Mouse (Mus musculus) stomach, embryonic 16.5 days (tissue): ENCODE data around the gene Lgals7. TPM values are rescaled to one million over a fixed set of nuclear protein-coding genes. Genes with fewer than 3 reads are reported as not detected.

Experiments
- ATAC-seq: fragments of 200-750 bp; cut with Nextera tagmentation; 2 replicates; pipeline ENCODE4 v1.8.0; 2017; ENCODE audit warnings: moderate number of reproducible peaks, moderate TSS enrichment; ENCODE audit not compliant: insufficient read depth, low FRiP score
- H3K27ac ChIP-seq: fragments of 300-500 bp; sonication (generic); 2 replicates; pipeline ENCODE4 v1.5.1; 2014; ENCODE audit warnings: low read length
- H3K27me3 ChIP-seq: fragments of 300-500 bp; sonication (generic); 2 replicates; pipeline ENCODE4 v1.6.1; 2014; ENCODE audit warnings: low read length, control low read depth, mixed read lengths; ENCODE audit not compliant: control insufficient read depth, insufficient read depth
- H3K36me3 ChIP-seq: fragments of 300-500 bp; sonication (generic); 2 replicates; pipeline ENCODE4 v1.6.1; 2014; ENCODE audit warnings: low read length; ENCODE audit not compliant: control insufficient read depth, insufficient read depth
- H3K4me1 ChIP-seq: fragments of 300-500 bp; sonication (generic); 2 replicates; pipeline ENCODE4 v1.6.1; 2014; ENCODE audit warnings: low read length, control low read depth, mixed read lengths; ENCODE audit not compliant: control insufficient read depth, insufficient read depth
- H3K4me2 ChIP-seq: fragments of 300-500 bp; sonication (generic); 2 replicates; pipeline ENCODE4 v1.6.1; 2014; ENCODE audit warnings: low read depth, low read length, mixed read lengths
- H3K4me3 ChIP-seq: fragments of 300-500 bp; sonication (generic); replicated peaks from 2 replicates; pipeline ENCODE4 v1.5.1; 2014; ENCODE audit warnings: mild to moderate bottlenecking, low read length
- H3K9ac ChIP-seq: fragments of 300-500 bp; sonication (generic); 2 replicates; pipeline ENCODE4 v1.6.1; 2014; ENCODE audit warnings: low read length
- H3K9me3 ChIP-seq: fragments of 300-500 bp; sonication (generic); replicated peaks from 2 replicates; pipeline ENCODE4 v1.6.1; 2016; ENCODE audit warnings: low read length, control low read depth; ENCODE audit not compliant: control insufficient read depth
- WGBS: fragments of 180-500 bp; shearing (Covaris S2); extraction: QIAGEN DNeasy Blood & Tissue Kit; methylation state at CpG from one replicate; pipeline ENCODE4 v1.1.7; 2014; 5-methylcytosine and 5-hydroxymethylcytosine counted together
- polyA plus RNA-seq: library from polyadenylated mRNA; unstranded; fragments of >200 nt; fragmentation: Nextera tagmentation; extraction: Ambion mirVana; gene quantifications from 2 replicates; pipeline ENCODE4 v1.2.1, GENCODE M21; 2015

Gene Lgals7
- polyA plus RNA-seq, 1 experiment from 2014 or later: 5.8 TPM

- 94% methylated on average over 7 of the region's 7 CpGs for WGBS
- H3K27me3 ChIP-seq: no peaks in the 10 kb centered on the region
- H3K27ac ChIP-seq: peak overlapping the region; percentile 97
- peak overlapping the region; percentile 57 for H3K4me2 ChIP-seq
- peaks cover 30% of the 10 kb centered on the region for H3K4me1 ChIP-seq
- no peak for ATAC-seq
- no peaks in the 10 kb centered on the region for H3K9me3 ChIP-seq
- no peak overlapping the region for H3K9ac ChIP-seq
- peaks cover 23% of the 10 kb centered on the region; the same call in 1 of the 2 replicates for H3K36me3 ChIP-seq
- H3K4me3 ChIP-seq: peak overlapping the region; percentile 63; the same call in 1 of the 2 replicates
Measured at GRCm38 (mm10) chr7:28826402-28826772, 37.3 kb upstream of the Lgals7 start.

GRCm38 (mm10) chr7:28827338-28827737 is 36.3 kb upstream of the Lgals7 start:
- H3K27me3 ChIP-seq: no peaks in the 10 kb centered on the region
- peaks cover 32% of the 10 kb centered on the region for H3K4me1 ChIP-seq
- H3K27ac ChIP-seq: peak overlapping the region; percentile 42; the same call in 1 of the 2 replicates
- no peak overlapping the region for H3K4me2 ChIP-seq
- 35% methylated on average over 3 of the region's 3 CpGs for WGBS
- H3K9me3 ChIP-seq: no peaks in the 10 kb centered on the region
- H3K9ac ChIP-seq: no peak overlapping the region
- H3K36me3 ChIP-seq: peaks cover 20% of the 10 kb centered on the region; the same call in 1 of the 2 replicates
- no peak for ATAC-seq
- no peak overlapping the region for H3K4me3 ChIP-seq

GRCm38 (mm10) chr7:28829821-28830220 is 33.8 kb upstream of the Lgals7 start:
- Histone ChIP-seq H3K4me2 (no peak overlapping the region), H3K9me3 (no peaks in the 10 kb centered on the region), H3K27me3 (no peaks in the 10 kb centered on the region), H3K27ac (no peak overlapping the region), H3K36me3 (peaks cover 18% of the 10 kb centered on the region; the same call in 1 of the 2 replicates), H3K4me1 (peaks cover 17% of the 10 kb centered on the region), H3K9ac (no peak overlapping the region), H3K4me3 (no peak overlapping the region)
- WGBS: 93% methylated on average over 8 of the region's 8 CpGs
- ATAC-seq: no peak

- Histone ChIP-seq H3K36me3 (peaks cover 18% of the 10 kb centered on the region; the same call in 1 of the 2 replicates), H3K27me3 (no peaks in the 10 kb centered on the region), H3K4me2 (no peak overlapping the region), H3K4me1 (peaks cover 12% of the 10 kb centered on the region), H3K9ac (no peak overlapping the region), H3K9me3 (no peaks in the 10 kb centered on the region), H3K4me3 (no peak overlapping the region), H3K27ac (peak overlapping the region; percentile 80; the same call in 1 of the 2 replicates)
- no peak for ATAC-seq
- WGBS: 67% methylated on average over 5 of the region's 5 CpGs
Measured at GRCm38 (mm10) chr7:28830981-28831380, 32.7 kb upstream of the Lgals7 start.

GRCm38 (mm10) chr7:28831411-28832125 is 32.1 kb upstream of the Lgals7 start:
- Histone ChIP-seq H3K4me1 (peaks cover 8% of the 10 kb centered on the region), H3K36me3 (peaks cover 18% of the 10 kb centered on the region; the same call in 1 of the 2 replicates), H3K9me3 (no peaks in the 10 kb centered on the region), H3K27ac (peak overlapping the region; percentile 80), H3K9ac (no peak overlapping the region), H3K4me3 (no peak overlapping the region), H3K4me2 (no peak overlapping the region), H3K27me3 (no peaks in the 10 kb centered on the region)
- 77% methylated on average over 17 of the region's 17 CpGs for WGBS
- no peak for ATAC-seq

- 48% methylated on average over 6 of the region's 6 CpGs for WGBS
- Histone ChIP-seq H3K4me3 (no peak overlapping the region), H3K4me1 (peaks cover 8% of the 10 kb centered on the region), H3K36me3 (peaks cover 18% of the 10 kb centered on the region; the same call in 1 of the 2 replicates), H3K27me3 (no peaks in the 10 kb centered on the region), H3K9me3 (no peaks in the 10 kb centered on the region), H3K4me2 (no peak overlapping the region), H3K27ac (peak overlapping the region; percentile 80), H3K9ac (no peak overlapping the region)
- peak; percentile 30; the same call in 1 of the 2 replicates for ATAC-seq
Measured at GRCm38 (mm10) chr7:28832137-28832536, 31.5 kb upstream of the Lgals7 start.

- WGBS: 64% methylated on average over 6 of the region's 6 CpGs
- H3K4me3 ChIP-seq: peak within 1 kb of the TSS; percentile 31
- peak within 1 kb of the TSS; percentile 31 for H3K4me2 ChIP-seq
- H3K9ac ChIP-seq: peak within 1 kb of the TSS; percentile 20
- H3K27me3 ChIP-seq: no peaks in the 10 kb centered on the region
- peak; percentile 80 for ATAC-seq
- H3K27ac ChIP-seq: peak within 1 kb of the TSS; percentile 87
- peaks cover 3% of the 10 kb centered on the region for H3K4me1 ChIP-seq
- no peaks in the 10 kb centered on the region for H3K9me3 ChIP-seq
- peaks cover 18% of the 10 kb centered on the region; the same call in 1 of the 2 replicates for H3K36me3 ChIP-seq
Measured at GRCm38 (mm10) chr7:28833723-28834347, 29.8 kb upstream of the Lgals7 start, which contains the start of gene Lgals4. Gene Lgals4, plus strand, starts transcription at chr7:28833854.

- H3K27ac ChIP-seq: 0 out of 2 replicates have a peak overlapping the region, but pooled peaks have one; percentile 7
- no peak overlapping the region for H3K4me3 ChIP-seq
- H3K9me3 ChIP-seq: no peaks in the 10 kb centered on the region
- ATAC-seq: no peak
- H3K9ac ChIP-seq: no peak overlapping the region
- H3K4me1 ChIP-seq: no peaks in the 10 kb centered on the region; the same call in 1 of the 2 replicates
- H3K4me2 ChIP-seq: 0 out of 2 replicates have a peak overlapping the region, but pooled peaks have one; percentile 2
- H3K27me3 ChIP-seq: no peaks in the 10 kb centered on the region
- 78% methylated on average over 5 of the region's 5 CpGs for WGBS
- H3K36me3 ChIP-seq: no peaks in the 10 kb centered on the region
Measured at GRCm38 (mm10) chr7:28836936-28837335, 26.7 kb upstream of the Lgals7 start.

- no peaks in the 10 kb centered on the region for H3K27me3 ChIP-seq
- peak overlapping the region; percentile 13; the same call in 1 of the 2 replicates for H3K4me2 ChIP-seq
- 65% methylated on average over 9 of the region's 9 CpGs for WGBS
- H3K9ac ChIP-seq: no peak overlapping the region
- H3K36me3 ChIP-seq: no peaks in the 10 kb centered on the region
- no peaks in the 10 kb centered on the region; the same call in 1 of the 2 replicates for H3K4me1 ChIP-seq
- H3K9me3 ChIP-seq: no peaks in the 10 kb centered on the region
- ATAC-seq: peak; percentile 23; the same call in 1 of the 2 replicates
- H3K4me3 ChIP-seq: no peak overlapping the region
- peak overlapping the region; percentile 70 for H3K27ac ChIP-seq
Measured at GRCm38 (mm10) chr7:28838331-28838730, 25.3 kb upstream of the Lgals7 start.
